Mouse (Mus musculus): ENCODE measurements at regions not wholly inside any gene's neighbourhood (a gene's known extent, or its start where the extent isn't known, plus 50 kb on each side); places are given as distances from the start of the nearest gene placed in this dataset.
A peak's percentile ranks its signal among the peaks of the same experiment; 100 is the strongest.

DNA sequence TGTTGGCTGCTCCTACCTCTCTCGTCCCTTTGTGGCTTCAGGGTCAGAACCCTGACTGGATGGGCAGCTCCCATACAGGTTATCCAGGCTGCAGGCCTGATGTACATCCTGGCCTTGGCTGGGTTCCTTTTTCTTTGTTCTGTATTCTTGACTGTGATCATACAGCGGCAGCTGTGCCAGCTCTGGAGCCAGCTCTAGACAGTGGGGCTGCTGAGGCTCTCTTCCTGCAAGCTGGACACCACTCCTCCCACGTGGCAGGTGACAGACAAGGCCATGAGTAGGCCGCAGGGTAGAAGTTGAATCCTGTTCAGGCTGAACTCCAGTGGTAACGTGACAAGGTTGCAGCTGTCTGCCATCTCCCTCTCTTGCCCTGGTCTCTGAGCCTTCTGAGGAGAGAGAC is 71.6 kb upstream of the Nkd1 start:
- no peak overlapping the region for H3K4me3 ChIP-seq (ENCODE audit: insufficient read depth, low read length)
- TF ChIP-seq POLR2A (IDR thresholded peaks at IDR 0.05; ENCODE audit: borderline replicate concordance, low read depth, low read length) (no peak), CTCF (IDR thresholded peaks at IDR 0.05; ENCODE audit: low read depth, low read length) (no peak)
- H3K27ac ChIP-seq (ENCODE audit: insufficient read depth, low read depth, low read length), result no peak overlapping the region
- H3K4me1 ChIP-seq (ENCODE audit: control insufficient read depth, insufficient read depth, low read length), result 0 out of 2 replicates have a peak, but pooled peaks cover 3% of the 10 kb centered on the region

DNA sequence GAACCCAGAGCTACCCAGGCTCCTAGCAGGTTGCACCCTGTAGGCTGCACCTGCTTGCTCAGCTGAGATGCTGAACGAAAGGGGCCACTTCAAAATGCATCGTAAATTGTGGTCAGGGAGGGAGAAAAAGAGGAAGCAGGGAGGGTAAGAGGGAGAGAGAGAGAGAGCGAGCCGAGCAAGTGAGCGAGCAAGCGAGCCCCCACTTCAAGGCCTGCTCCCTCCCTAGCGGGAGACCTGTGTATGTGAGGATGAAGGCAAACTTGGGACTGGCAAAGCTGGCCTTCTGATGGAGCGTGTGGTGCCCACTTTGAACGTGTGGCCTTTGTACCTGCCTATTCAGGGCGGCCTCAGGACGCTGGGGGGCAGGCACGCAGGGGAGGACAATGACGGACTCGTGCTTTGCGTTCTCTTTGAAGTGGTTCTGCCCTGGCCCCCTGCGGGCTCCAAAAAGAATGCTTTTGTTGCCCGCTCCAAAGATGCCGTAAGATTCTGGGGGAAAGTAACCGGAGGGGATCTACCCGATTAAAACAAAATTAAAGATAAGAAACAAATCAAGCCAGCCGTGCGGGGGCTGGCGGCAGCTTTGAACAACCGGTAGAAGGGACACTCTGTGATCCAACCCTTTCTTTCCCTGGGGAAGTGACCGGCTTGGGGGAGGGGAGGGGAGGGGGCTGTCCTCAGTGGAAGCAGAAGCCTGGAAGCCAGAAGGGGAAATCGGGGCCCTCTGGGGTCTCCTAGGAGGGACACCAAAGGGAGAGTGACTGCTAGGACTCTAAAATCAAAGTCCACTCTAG is 70.1 kb upstream of the Nkd1 start:
- Histone ChIP-seq H3K4me3 (ENCODE audit: insufficient read depth, low read length) (no peak overlapping the region), H3K4me1 (ENCODE audit: control insufficient read depth, insufficient read depth, low read length) (0 out of 2 replicates have a peak, but pooled peaks cover 3% of the 10 kb centered on the region), H3K27ac (ENCODE audit: insufficient read depth, low read depth, low read length) (no peak overlapping the region)
- TF ChIP-seq CTCF (IDR thresholded peaks at IDR 0.05; ENCODE audit: low read depth, low read length) (no peak), POLR2A (IDR thresholded peaks at IDR 0.05; ENCODE audit: borderline replicate concordance, low read depth, low read length) (no peak)

DNA sequence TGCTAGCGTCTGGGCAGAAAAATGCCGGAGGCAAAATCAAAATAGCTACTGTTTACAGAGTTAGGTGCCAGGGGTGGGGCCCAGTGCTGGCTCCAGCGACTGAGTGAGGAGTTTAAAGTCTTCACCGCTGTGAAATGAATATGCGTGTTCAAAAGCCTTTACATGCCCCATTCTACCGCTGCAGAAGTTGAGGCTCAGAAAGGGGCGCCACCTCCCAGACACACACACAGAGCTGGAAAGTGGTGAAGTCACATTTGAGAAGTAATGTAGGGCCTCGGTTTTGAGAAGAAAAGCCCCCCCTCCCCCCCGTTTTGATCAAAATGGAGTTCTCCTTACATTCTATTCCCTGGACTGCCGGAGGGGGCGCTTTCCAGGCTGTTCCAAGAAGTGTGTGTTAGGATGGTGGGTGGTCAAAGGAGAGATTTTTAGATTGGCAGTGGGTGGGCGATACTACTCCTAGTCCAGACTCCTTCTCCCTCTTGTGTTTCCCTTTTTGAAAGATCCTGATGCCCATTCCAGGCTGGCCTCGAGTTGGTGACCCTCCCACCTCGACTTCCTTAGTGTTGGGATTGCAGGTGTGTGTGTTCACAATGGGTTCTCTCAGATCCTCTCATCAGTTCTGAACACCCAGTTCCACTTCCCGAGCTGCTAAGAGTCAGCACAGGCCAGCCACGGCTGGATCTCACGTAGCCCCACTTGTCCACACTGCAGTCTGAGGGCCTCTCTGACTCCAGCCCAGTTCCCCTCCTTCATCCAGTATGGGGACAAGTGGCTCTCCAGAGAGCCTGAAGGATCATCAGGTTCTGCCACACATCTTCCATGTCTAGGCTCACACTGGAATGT is 69.3 kb upstream of the Nkd1 start:
- H3K4me1 ChIP-seq (ENCODE audit: control insufficient read depth, insufficient read depth, low read length), result 0 out of 2 replicates have a peak, but pooled peaks cover 3% of the 10 kb centered on the region
- no peak overlapping the region for H3K27ac ChIP-seq (ENCODE audit: insufficient read depth, low read depth, low read length)
- TF ChIP-seq CTCF (IDR thresholded peaks at IDR 0.05; ENCODE audit: low read depth, low read length), result no peak
- no peak for TF ChIP-seq POLR2A (IDR thresholded peaks at IDR 0.05; ENCODE audit: borderline replicate concordance, low read depth, low read length)
- H3K4me3 ChIP-seq (ENCODE audit: insufficient read depth, low read length), result no peak overlapping the region

- TF ChIP-seq CTCF (IDR thresholded peaks at IDR 0.05; ENCODE audit: low read depth, low read length) (no peak), POLR2A (IDR thresholded peaks at IDR 0.05; ENCODE audit: borderline replicate concordance, low read depth, low read length) (no peak)
- no peak overlapping the region for H3K4me3 ChIP-seq (ENCODE audit: insufficient read depth, low read length)
These were observed 68.7 kb upstream of the Nkd1 start for GRCm38 (mm10) chr8:88452501-88452847.

GRCm38 (mm10) chr8:88454048-88454696 is 67.0 kb upstream of the Nkd1 start:
- no peak for TF ChIP-seq CTCF (IDR thresholded peaks at IDR 0.05; ENCODE audit: low read depth, low read length)
- TF ChIP-seq POLR2A (IDR thresholded peaks at IDR 0.05; ENCODE audit: borderline replicate concordance, low read depth, low read length), result no peak
- peak overlapping the region; percentile 24; the same call in 1 of the 2 replicates for H3K4me3 ChIP-seq (ENCODE audit: insufficient read depth, low read length)
- H3K27ac ChIP-seq (ENCODE audit: insufficient read depth, low read depth, low read length), result no peak overlapping the region
- H3K4me1 ChIP-seq (ENCODE audit: control insufficient read depth, insufficient read depth, low read length), result 0 out of 2 replicates have a peak, but pooled peaks cover 3% of the 10 kb centered on the region

More at GRCm38 (mm10) chr8:88452501-88452847, 68.7 kb upstream of the Nkd1 start:
- 0 out of 2 replicates have a peak, but pooled peaks cover 3% of the 10 kb centered on the region for H3K4me1 ChIP-seq (ENCODE audit: control insufficient read depth, insufficient read depth, low read length)
- H3K27ac ChIP-seq (ENCODE audit: insufficient read depth, low read depth, low read length), result no peak overlapping the region

GRCm38 (mm10) chr8:88454906-88455305 is 66.2 kb upstream of the Nkd1 start:
- TF ChIP-seq POLR2A (IDR thresholded peaks at IDR 0.05; ENCODE audit: borderline replicate concordance, low read depth, low read length), result no peak
- no peak for TF ChIP-seq CTCF (IDR thresholded peaks at IDR 0.05; ENCODE audit: low read depth, low read length)
- Histone ChIP-seq H3K4me3 (ENCODE audit: insufficient read depth, low read length) (no peak overlapping the region), H3K27ac (ENCODE audit: insufficient read depth, low read depth, low read length) (no peak overlapping the region), H3K4me1 (ENCODE audit: control insufficient read depth, insufficient read depth, low read length) (0 out of 2 replicates have a peak, but pooled peaks cover 3% of the 10 kb centered on the region)

- TF ChIP-seq POLR2A (IDR thresholded peaks at IDR 0.05; ENCODE audit: borderline replicate concordance, low read depth, low read length), result no peak
- no peak for TF ChIP-seq CTCF (IDR thresholded peaks at IDR 0.05; ENCODE audit: low read depth, low read length)
- Histone ChIP-seq H3K27ac (ENCODE audit: insufficient read depth, low read depth, low read length) (no peak overlapping the region), H3K4me1 (ENCODE audit: control insufficient read depth, insufficient read depth, low read length) (0 out of 2 replicates have a peak, but pooled peaks cover 3% of the 10 kb centered on the region), H3K4me3 (ENCODE audit: insufficient read depth, low read length) (no peak overlapping the region)
These were observed 65.6 kb upstream of the Nkd1 start for GRCm38 (mm10) chr8:88455434-88456020.

GRCm38 (mm10) chr8:88459197-88459596 is 62.0 kb upstream of the Nkd1 start:
- no peak overlapping the region for H3K27ac ChIP-seq (ENCODE audit: insufficient read depth, low read depth, low read length)
- H3K4me3 ChIP-seq (ENCODE audit: insufficient read depth, low read length), result no peak overlapping the region
- H3K4me1 ChIP-seq (ENCODE audit: control insufficient read depth, insufficient read depth, low read length), result no peaks in the 10 kb centered on the region
- no peak for TF ChIP-seq CTCF (IDR thresholded peaks at IDR 0.05; ENCODE audit: low read depth, low read length)
- TF ChIP-seq POLR2A (IDR thresholded peaks at IDR 0.05; ENCODE audit: borderline replicate concordance, low read depth, low read length), result no peak

- no peak overlapping the region for H3K4me3 ChIP-seq (ENCODE audit: insufficient read depth, low read length)
- no peak for TF ChIP-seq CTCF (IDR thresholded peaks at IDR 0.05; ENCODE audit: low read depth, low read length)
- no peak overlapping the region for H3K27ac ChIP-seq (ENCODE audit: insufficient read depth, low read depth, low read length)
- no peaks in the 10 kb centered on the region for H3K4me1 ChIP-seq (ENCODE audit: control insufficient read depth, insufficient read depth, low read length)
These were observed 53.4 kb upstream of the Nkd1 start for GRCm38 (mm10) chr8:88467756-88468155.

All from bone marrow macrophage, adult 2 months (primary cell).